Mouse (Mus musculus) kidney, adult 8-10 months (tissue): ENCODE measurements at regions not wholly inside any gene's neighbourhood (a gene's known extent, or its start where the extent isn't known, plus 50 kb on each side); places are given as distances from the start of the nearest gene placed in this dataset.
A peak's percentile ranks its signal among the peaks of the same experiment; 100 is the strongest.

ENCODE experiments used
- DNase-seq, 2 experiments: peaks; one replicate each; pipeline ENCODE4 v3.0.0; 2022

GRCm38 (mm10) chr1:177569572-177569971, 127.4 kb downstream of the Zbtb18 start:
- DNase-seq, result no peak

- DNase-seq, result no peak
These were observed 131.0 kb downstream of the Zbtb18 start for GRCm38 (mm10) chr1:177573017-177573725.

- DNase-seq, result no peak
These were observed 131.6 kb downstream of the Zbtb18 start for GRCm38 (mm10) chr1:177573781-177574180.

GRCm38 (mm10) chr1:177574312-177574711, 132.2 kb downstream of the Zbtb18 start:
- DNase-seq, result no peak

- no peak for DNase-seq
These were observed 142.2 kb downstream of the Zbtb18 start for GRCm38 (mm10) chr1:177584302-177584886.

GRCm38 (mm10) chr1:177585320-177585719, 143.2 kb downstream of the Zbtb18 start:
- no peak for DNase-seq

- DNase-seq, result peak; percentile 57 to 75
These were observed 140.6 kb upstream of the 1700016C15Rik start for GRCm38 (mm10) chr1:177589034-177589433.

GRCm38 (mm10) chr1:177589656-177590055, 140.0 kb upstream of the 1700016C15Rik start:
- DNase-seq, result peak; percentile 3 to 49

- DNase-seq, result no peak
These were observed 137.9 kb upstream of the 1700016C15Rik start for GRCm38 (mm10) chr1:177591742-177592141.

GRCm38 (mm10) chr1:177592337-177592736, 137.3 kb upstream of the 1700016C15Rik start:
- no peak for DNase-seq

GRCm38 (mm10) chr1:177594341-177594740, 135.3 kb upstream of the 1700016C15Rik start:
- no peak for DNase-seq

- no peak for DNase-seq
These were observed 134.2 kb upstream of the 1700016C15Rik start for GRCm38 (mm10) chr1:177595326-177595914.

- DNase-seq, result no peak
These were observed 132.6 kb upstream of the 1700016C15Rik start for GRCm38 (mm10) chr1:177597036-177597435.

GRCm38 (mm10) chr1:177605353-177605969, 124.2 kb upstream of the 1700016C15Rik start:
- no peak for DNase-seq

- DNase-seq, result no peak
These were observed 122.0 kb upstream of the 1700016C15Rik start for GRCm38 (mm10) chr1:177607565-177607964.

GRCm38 (mm10) chr1:177608551-177609020, 121.0 kb upstream of the 1700016C15Rik start:
- no peak for DNase-seq

- no peak for DNase-seq
These were observed 120.4 kb upstream of the 1700016C15Rik start for GRCm38 (mm10) chr1:177609226-177609625.

- no peak for DNase-seq
These were observed 119.9 kb upstream of the 1700016C15Rik start for GRCm38 (mm10) chr1:177609683-177610082.

GRCm38 (mm10) chr1:177610156-177610555, 119.5 kb upstream of the 1700016C15Rik start:
- no peak for DNase-seq

- no peak for DNase-seq
These were observed 117.1 kb upstream of the 1700016C15Rik start for GRCm38 (mm10) chr1:177612546-177612945.

- DNase-seq, result no peak
These were observed 114.0 kb upstream of the 1700016C15Rik start for GRCm38 (mm10) chr1:177615609-177616008.

GRCm38 (mm10) chr1:177616335-177617239, 113.0 kb upstream of the 1700016C15Rik start:
- DNase-seq, result no peak
